Mouse (Mus musculus) testis, adult 2 months (tissue): ENCODE data around the gene Map3k20. TPM values are rescaled to one million over a fixed set of nuclear protein-coding genes. Genes with fewer than 3 reads are reported as not detected.
A peak's percentile ranks its signal among the peaks of the same experiment; 100 is the strongest.

Experiments used
- H3K27ac ChIP-seq: fragments of 200-500 bp; 2 replicates; pipeline ENCODE4 v1.5.1; 2012; ENCODE audit warnings: low read depth, low read length; ENCODE audit not compliant: control insufficient read depth, insufficient read depth
- H3K27me3 ChIP-seq: fragments of 200-500 bp; 2 replicates; pipeline ENCODE4 v1.6.1; 2012; ENCODE audit warnings: mild to moderate bottlenecking, low read length, moderate library complexity; ENCODE audit not compliant: control insufficient read depth, insufficient read depth
- H3K36me3 ChIP-seq: fragments of 200-500 bp; 2 replicates; pipeline ENCODE4 v1.6.1; 2012; ENCODE audit warnings: mild to moderate bottlenecking, low read length; ENCODE audit not compliant: control insufficient read depth, insufficient read depth
- H3K4me1 ChIP-seq: fragments of 200-500 bp; 2 replicates; pipeline ENCODE4 v1.6.1; 2012; ENCODE audit warnings: low read length; ENCODE audit not compliant: control insufficient read depth, insufficient read depth
- H3K4me3 ChIP-seq: fragments of 200-500 bp; 2 replicates; pipeline ENCODE4 v1.5.1; 2012; ENCODE audit warnings: low read depth, mild to moderate bottlenecking, low read length, moderate library complexity, mixed read lengths; ENCODE audit not compliant: control insufficient read depth
- CTCF ChIP-seq: fragments of 200-500 bp; IDR thresholded peaks from 2 replicates; pipeline ENCODE4 v1.5.1; 2012; ENCODE audit warnings: low read depth, mild to moderate bottlenecking, inconsistent platforms, low read length, moderate library complexity; ENCODE audit not compliant: control insufficient read depth, insufficient read depth, insufficient replicate concordance
- POLR2A ChIP-seq: fragments of 200-500 bp; IDR thresholded peaks from 2 replicates; pipeline ENCODE4 v1.6.1; 2012; ENCODE audit warnings: low read depth, mild to moderate bottlenecking, inconsistent platforms, low read length, moderate library complexity; ENCODE audit not compliant: control insufficient read depth
- polyA plus RNA-seq: library from polyadenylated mRNA; depleted of rRNA; stranded (reverse); fragments of >200 nt; gene quantifications from 2 replicates; pipeline ENCODE4 v1.2.3, GENCODE M21; 2012

The Map3k20 gene
- polyA plus RNA-seq, 1 experiment = 2.8 TPM

- TF ChIP-seq CTCF (peak; percentile 93), POLR2A (no peak)
- Histone ChIP-seq H3K27me3 (no peaks in the 10 kb centered on the region), H3K27ac (no peak overlapping the region), H3K4me1 (peaks cover 2% of the 10 kb centered on the region), H3K36me3 (no peaks in the 10 kb centered on the region), H3K4me3 (peak overlapping the region; percentile 59)
Observed at GRCm38 (mm10) chr2:72398227-72398626, 112.8 kb downstream of the Map3k20 start.

GRCm38 (mm10) chr2:72399469-72400195 lies 114.2 kb downstream of the Map3k20 start:
- Histone ChIP-seq H3K27me3 (no peaks in the 10 kb centered on the region), H3K4me3 (no peak overlapping the region), H3K27ac (no peak overlapping the region), H3K4me1 (peaks cover 2% of the 10 kb centered on the region), H3K36me3 (no peaks in the 10 kb centered on the region)
- no peak for TF ChIP-seq POLR2A
- TF ChIP-seq CTCF = no peak

GRCm38 (mm10) chr2:72401290-72401689 lies 115.9 kb downstream of the Map3k20 start:
- H3K27ac ChIP-seq = no peak overlapping the region
- TF ChIP-seq CTCF (no peak), POLR2A (no peak)

GRCm38 (mm10) chr2:72405621-72406555 lies 120.5 kb downstream of the Map3k20 start:
- Histone ChIP-seq H3K27ac (no peak overlapping the region), H3K36me3 (no peaks in the 10 kb centered on the region), H3K4me3 (no peak overlapping the region), H3K27me3 (no peaks in the 10 kb centered on the region), H3K4me1 (peaks cover 2% of the 10 kb centered on the region)
- TF ChIP-seq CTCF (no peak), POLR2A (no peak)

More at GRCm38 (mm10) chr2:72401290-72401689, 115.9 kb downstream of the Map3k20 start:
- Histone ChIP-seq H3K4me3 (no peak overlapping the region), H3K4me1 (peaks cover 2% of the 10 kb centered on the region), H3K36me3 (no peaks in the 10 kb centered on the region), H3K27me3 (no peaks in the 10 kb centered on the region)

GRCm38 (mm10) chr2:72406701-72407100 lies 121.3 kb downstream of the Map3k20 start:
- H3K27ac ChIP-seq = no peak overlapping the region
- no peak overlapping the region for H3K4me3 ChIP-seq
- no peaks in the 10 kb centered on the region for H3K27me3 ChIP-seq
- TF ChIP-seq POLR2A (no peak), CTCF (no peak)
- peaks cover 2% of the 10 kb centered on the region for H3K4me1 ChIP-seq
- H3K36me3 ChIP-seq = no peaks in the 10 kb centered on the region

GRCm38 (mm10) chr2:72407341-72408092 lies 122.1 kb downstream of the Map3k20 start:
- Histone ChIP-seq H3K27ac (no peak overlapping the region), H3K27me3 (no peaks in the 10 kb centered on the region), H3K4me1 (no peaks in the 10 kb centered on the region; the same call in 1 of the 2 replicates), H3K36me3 (no peaks in the 10 kb centered on the region), H3K4me3 (no peak overlapping the region)
- TF ChIP-seq POLR2A (no peak), CTCF (no peak)
